Mouse (Mus musculus) intestine, embryonic 16.5 days (tissue): ENCODE results near the gene Dpagt1. TPM values are rescaled to one million over a fixed set of nuclear protein-coding genes. Genes with fewer than 3 reads are reported as not detected.
"Not testable (repeated sequence)": the region's sequence is repeated elsewhere in the genome, so short reads cannot be mapped to it uniquely, and the experiment has no call there.

ENCODE experiments used
- ATAC-seq: fragments of 200-750 bp; cut with Nextera tagmentation; 2 replicates; pipeline ENCODE4 v1.8.0; 2017; ENCODE audit warnings: moderate TSS enrichment, moderate library complexity
- H3K27ac ChIP-seq: fragments of 300-500 bp; sonication (generic); 2 replicates; pipeline ENCODE4 v1.5.1; 2014; ENCODE audit warnings: mild to moderate bottlenecking, low read length
- H3K27me3 ChIP-seq: fragments of 300-500 bp; sonication (generic); replicated peaks from 2 replicates; pipeline ENCODE4 v1.6.1; 2014; ENCODE audit warnings: low read length, control low read depth, mixed read lengths; ENCODE audit not compliant: control insufficient read depth, insufficient read depth
- H3K36me3 ChIP-seq: fragments of 300-500 bp; sonication (generic); 2 replicates; pipeline ENCODE4 v1.6.1; 2014; ENCODE audit warnings: low read length, control low read depth; ENCODE audit not compliant: control insufficient read depth, insufficient read depth
- H3K4me1 ChIP-seq: fragments of 300-500 bp; sonication (generic); 2 replicates; pipeline ENCODE4 v1.6.1; 2014; ENCODE audit warnings: low read length, control low read depth, mixed read lengths; ENCODE audit not compliant: control insufficient read depth, insufficient read depth
- H3K4me2 ChIP-seq: fragments of 300-500 bp; sonication (generic); 2 replicates; pipeline ENCODE4 v1.6.1; 2014; ENCODE audit warnings: low read depth, low read length, control low read depth
- H3K4me3 ChIP-seq: fragments of 300-500 bp; sonication (generic); 2 replicates; pipeline ENCODE4 v1.5.1; 2014; ENCODE audit warnings: mild to moderate bottlenecking, low read length
- H3K9ac ChIP-seq: fragments of 300-500 bp; sonication (generic); 2 replicates; pipeline ENCODE4 v1.6.1; 2014; ENCODE audit warnings: low read depth, low read length
- H3K9me3 ChIP-seq: fragments of 300-500 bp; sonication (generic); 2 replicates; pipeline ENCODE4 v1.6.1; 2016; ENCODE audit warnings: low read length, control low read depth; ENCODE audit not compliant: control insufficient read depth
- WGBS: fragments of 180-500 bp; shearing (Covaris S2); extraction: QIAGEN DNeasy Blood & Tissue Kit; methylation state at CpG from one replicate; pipeline ENCODE4 v1.1.7; 2014; 5-methylcytosine and 5-hydroxymethylcytosine counted together
- polyA plus RNA-seq: library from polyadenylated mRNA; unstranded; fragments of >200 nt; fragmentation: Nextera tagmentation; extraction: Ambion mirVana; gene quantifications from 2 replicates; pipeline ENCODE4 v1.2.1, GENCODE M21; 2015

Dpagt1 gene
- polyA plus RNA-seq, 1 experiment from 2014 or later = 42.7 TPM

GRCm38 (mm10) chr9:44357207-44357606, 31.4 kb downstream of the Dpagt1 start:
- Histone ChIP-seq H3K9ac (no peak overlapping the region), H3K36me3 (peaks cover 25% of the 10 kb centered on the region), H3K4me1 (peaks cover 7% of the 10 kb centered on the region), H3K27ac (no peak overlapping the region), H3K9me3 (no peaks in the 10 kb centered on the region), H3K4me3 (no peak overlapping the region), H3K4me2 (no peak overlapping the region), H3K27me3 (no peaks in the 10 kb centered on the region)
- WGBS = 73% methylated on average over 4 of the region's 4 CpGs
- ATAC-seq = no peak

- Histone ChIP-seq H3K4me3 (peak within 1 kb of the TSS; percentile 79), H3K4me2 (peak within 1 kb of the TSS; percentile 66), H3K36me3 (peaks cover 2% of the 10 kb centered on the region; the same call in 1 of the 2 replicates), H3K4me1 (peaks cover 7% of the 10 kb centered on the region), H3K27me3 (no peaks in the 10 kb centered on the region), H3K27ac (peak within 1 kb of the TSS; percentile 71), H3K9me3 (no peaks in the 10 kb centered on the region), H3K9ac (peak within 1 kb of the TSS; percentile 78)
- WGBS = under 1% methylated on average over 44 of the region's 44 CpGs
- peak; percentile 94 for ATAC-seq
Measured at GRCm38 (mm10) chr9:44361190-44361917, 35.5 kb downstream of the Dpagt1 start, which contains the start of gene Vps11. Gene Vps11 (minus strand): TSS chr9:44361670.

DNA sequence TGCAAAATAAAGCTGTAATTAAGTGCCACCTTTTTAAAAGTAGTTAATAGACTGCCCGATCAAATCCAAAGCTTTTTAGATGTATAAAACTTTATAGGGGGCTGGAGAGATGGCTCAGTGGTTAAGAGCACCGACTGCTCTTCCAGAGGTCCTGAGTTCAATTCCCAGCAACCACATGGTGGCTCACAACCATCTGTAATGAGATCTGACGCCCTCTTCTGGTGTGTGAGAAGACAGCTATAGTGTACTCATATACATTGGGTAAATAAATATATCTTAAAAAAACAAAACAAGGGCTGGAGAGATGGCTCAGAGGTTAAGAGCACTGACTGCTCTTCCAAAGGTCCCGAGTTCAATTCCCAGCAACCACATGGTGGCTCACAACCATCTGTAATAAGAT, 36.1 kb downstream of the Dpagt1 start:
- 35% methylated on average over 4 of the region's 4 CpGs for WGBS
- H3K36me3 ChIP-seq, H3K9me3 ChIP-seq, H3K4me1 ChIP-seq, H3K27me3 ChIP-seq: not testable (repeated sequence)
- Histone ChIP-seq H3K4me2 (peak overlapping the region; percentile 53), H3K9ac (peak overlapping the region; percentile 78), H3K4me3 (peak overlapping the region; percentile 79), H3K27ac (peak overlapping the region; percentile 71)
- peak; percentile 27; the same call in 1 of the 2 replicates for ATAC-seq

- Histone ChIP-seq H3K4me3 (no peak overlapping the region), H3K9ac (no peak overlapping the region)
- no peak for ATAC-seq
Measured at GRCm38 (mm10) chr9:44364480-44364879, 38.7 kb downstream of the Dpagt1 start.

GRCm38 (mm10) chr9:44373386-44373785, 47.6 kb downstream of the Dpagt1 start:
- no peak overlapping the region for H3K4me2 ChIP-seq

More at GRCm38 (mm10) chr9:44364480-44364879, 38.7 kb downstream of the Dpagt1 start:
- WGBS = 62% methylated on average over 3 of the region's 3 CpGs
- Histone ChIP-seq H3K27me3 (no peaks in the 10 kb centered on the region), H3K36me3 (no peaks in the 10 kb centered on the region; the same call in 1 of the 2 replicates), H3K9me3 (no peaks in the 10 kb centered on the region), H3K27ac (no peak overlapping the region), H3K4me1 (peaks cover 7% of the 10 kb centered on the region), H3K4me2 (no peak overlapping the region)

GRCm38 (mm10) chr9:44376141-44376540, 50.3 kb downstream of the Dpagt1 start:
- H3K9me3 ChIP-seq = no peaks in the 10 kb centered on the region
- ATAC-seq = no peak
- 87% methylated on average over 6 of the region's 6 CpGs for WGBS
- H3K4me3 ChIP-seq = no peak overlapping the region
- no peak overlapping the region for H3K4me2 ChIP-seq
- H3K27me3 ChIP-seq = no peaks in the 10 kb centered on the region
- no peak overlapping the region for H3K27ac ChIP-seq
- peaks cover 12% of the 10 kb centered on the region for H3K4me1 ChIP-seq
- H3K36me3 ChIP-seq = 0 out of 2 replicates have a peak, but pooled peaks cover 3% of the 10 kb centered on the region
- no peak overlapping the region for H3K9ac ChIP-seq

More at GRCm38 (mm10) chr9:44373386-44373785, 47.6 kb downstream of the Dpagt1 start:
- Histone ChIP-seq H3K9me3 (no peaks in the 10 kb centered on the region), H3K4me1 (0 out of 2 replicates have a peak, but pooled peaks cover 2% of the 10 kb centered on the region), H3K9ac (no peak overlapping the region), H3K36me3 (0 out of 2 replicates have a peak, but pooled peaks cover 3% of the 10 kb centered on the region), H3K4me3 (no peak overlapping the region), H3K27me3 (no peaks in the 10 kb centered on the region), H3K27ac (no peak overlapping the region)
- ATAC-seq = peak; percentile 28

DNA sequence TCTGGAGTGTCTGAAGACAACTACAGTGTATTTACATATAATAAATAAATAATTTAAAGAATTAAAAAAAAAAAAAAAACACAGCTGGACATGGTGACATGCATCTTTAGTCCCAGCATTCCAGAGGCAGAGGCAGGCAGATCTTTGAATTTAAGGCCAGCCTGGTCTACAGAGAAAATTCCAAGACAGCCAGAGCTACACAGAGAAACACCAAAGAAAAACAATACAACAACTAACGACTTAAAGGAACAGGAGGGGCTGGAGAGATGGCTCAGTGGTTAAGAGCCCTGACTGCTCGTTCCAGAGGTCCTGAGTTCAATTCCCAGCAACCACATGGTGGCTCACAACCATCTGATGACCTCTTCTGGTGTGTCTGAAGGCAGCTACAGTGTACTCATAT, 51.5 kb downstream of the Dpagt1 start:
- not testable (repeated sequence) for H3K9ac ChIP-seq, H3K4me3 ChIP-seq, ATAC-seq, H3K27me3 ChIP-seq, H3K4me2 ChIP-seq, H3K36me3 ChIP-seq, H3K9me3 ChIP-seq, H3K27ac ChIP-seq
- peaks cover 12% of the 10 kb centered on the region for H3K4me1 ChIP-seq
- WGBS = 73% methylated on average over 2 of the region's 2 CpGs

GRCm38 (mm10) chr9:44378153-44378730, 52.4 kb downstream of the Dpagt1 start:
- Histone ChIP-seq H3K4me1 (peaks cover 12% of the 10 kb centered on the region), H3K27me3 (no peaks in the 10 kb centered on the region), H3K9ac (peak overlapping the region; percentile 85), H3K27ac (peak overlapping the region; percentile 91), H3K9me3 (no peaks in the 10 kb centered on the region), H3K4me2 (peak overlapping the region; percentile 68), H3K4me3 (peak overlapping the region; percentile 93), H3K36me3 (0 out of 2 replicates have a peak, but pooled peaks cover 5% of the 10 kb centered on the region)
- ATAC-seq = no peak
- WGBS = 84% methylated on average over 5 of the region's 5 CpGs

DNA sequence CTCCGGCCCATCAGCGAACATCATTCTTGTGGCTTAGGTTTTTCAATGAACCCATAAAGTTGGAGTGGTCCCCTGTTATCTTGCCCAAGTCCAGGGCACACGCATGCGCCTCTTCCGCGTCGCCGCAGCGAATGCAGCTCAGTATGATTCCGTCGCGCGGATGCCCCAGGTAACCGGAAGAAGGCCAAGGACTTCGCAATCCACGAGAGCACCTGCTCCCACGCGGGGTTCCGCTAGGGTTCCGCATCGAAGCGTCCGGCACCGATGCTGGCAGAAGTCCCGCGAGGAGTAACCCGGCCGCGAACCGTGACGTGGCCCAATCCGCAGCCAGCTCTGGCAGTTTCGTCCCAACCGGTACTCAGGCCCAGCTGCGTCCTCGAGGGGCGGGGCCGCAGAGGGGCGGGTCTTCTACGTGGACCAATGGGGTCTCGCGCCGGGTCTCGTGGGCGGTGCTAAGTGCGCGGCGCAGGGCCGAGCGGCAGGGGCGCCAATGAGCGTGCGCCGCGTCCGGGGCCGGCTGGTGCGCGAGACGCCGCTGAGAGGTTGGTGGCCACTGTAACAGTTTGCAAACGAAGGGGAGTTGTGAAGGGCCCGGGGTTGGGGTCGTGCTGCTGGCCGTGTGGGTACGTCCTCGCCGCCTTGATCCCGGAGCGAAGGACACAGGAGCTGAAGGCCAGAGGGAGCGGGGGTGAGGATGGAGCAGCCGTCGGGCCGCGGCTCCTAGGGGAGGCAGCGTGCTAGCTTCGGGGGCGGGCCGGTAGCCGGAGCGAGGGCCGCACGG, 53.4 kb downstream of the Dpagt1 start, which contains the start of gene Hyou1:
Hyou1 (plus strand) TSS at position 437 of the 781 bp plus-strand sequence.
- Histone ChIP-seq H3K4me2 (peak within 1 kb of the TSS; percentile 88), H3K4me3 (peak within 1 kb of the TSS; percentile 93), H3K27ac (peak within 1 kb of the TSS; percentile 91), H3K4me1 (peaks cover 12% of the 10 kb centered on the region), H3K36me3 (0 out of 2 replicates have a peak, but pooled peaks cover 11% of the 10 kb centered on the region), H3K9ac (peak within 1 kb of the TSS; percentile 92), H3K9me3 (no peaks in the 10 kb centered on the region), H3K27me3 (no peaks in the 10 kb centered on the region)
- WGBS = under 1% methylated on average over 83 of the region's 83 CpGs
- peak; percentile 96 for ATAC-seq
